Mouse (Mus musculus) cortical plate, adult 2 months (tissue): ENCODE measurements around the gene Nckap5.

Experiments used
- CTCF ChIP-seq: fragments of 200-500 bp; IDR thresholded peaks from 2 replicates; pipeline ENCODE4 v1.5.1; 2011; ENCODE audit warnings: mild to moderate bottlenecking, control low read depth, low read length; ENCODE audit not compliant: insufficient read depth; ENCODE audit errors: extremely low read depth
- POLR2A ChIP-seq: fragments of 200-500 bp; IDR thresholded peaks from 2 replicates; pipeline ENCODE4 v1.6.1; 2011; ENCODE audit warnings: mild to moderate bottlenecking, low read length, control low read depth; ENCODE audit not compliant: insufficient read depth; ENCODE audit errors: extremely low read depth

- no peak for TF ChIP-seq CTCF
- TF ChIP-seq POLR2A: no peak
Observed at GRCm38 (mm10) chr1:125925486-125925885, 905.1 kb downstream of the Nckap5 start.
